Comparison of ENCODE assay signal across 26 mouse cellular contexts in the genomic region with DNA sequence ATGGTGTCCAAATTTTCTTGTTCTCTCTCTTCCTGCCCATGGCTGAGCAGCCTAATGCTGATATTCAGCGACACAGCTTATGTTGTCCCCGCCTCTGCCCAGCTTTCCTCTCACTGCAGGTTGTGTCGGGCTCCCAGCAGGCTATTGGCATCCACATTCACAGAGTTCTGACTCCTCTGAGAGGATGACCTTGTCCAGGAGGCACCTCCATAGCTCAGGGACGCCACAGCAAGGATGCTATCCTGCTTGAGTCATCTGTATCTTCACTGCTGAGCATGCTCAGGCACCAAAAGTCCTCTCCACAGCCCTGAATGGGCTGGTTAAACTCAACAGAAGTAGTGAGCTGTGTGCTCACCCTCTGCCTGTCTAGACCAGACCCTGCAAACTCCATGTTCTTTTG. TPM values are rescaled to one million over a fixed set of nuclear protein-coding genes. Genes with fewer than 3 reads are reported as not detected.
DNase-seq lines count a peak whose midpoint lies in the region; ATAC-seq lines count a peak whose summit lies in the region.
"Had no signal": no experiment of that assay in that cellular context is flagged by ENCODE, and none has a peak within 500 bp of the region (broad histone marks: within the 10 kb centered on the region; RNA-seq: fewer than 3 reads in every experiment).

No protein-coding gene starts in this region.

- H3K27ac ChIP-seq in lung, embryonic 15.5 days: no peak overlapping the region
- H3K27ac ChIP-seq: embryonic facial prominence, embryonic 10.5 days; embryonic facial prominence, embryonic 12.5 days; forebrain, embryonic 13.5 days; forebrain, embryonic 15.5 days had no signal

- H3K4me3 ChIP-seq in lung, embryonic 15.5 days: no peak overlapping the region
- H3K4me3 ChIP-seq: embryonic facial prominence, embryonic 10.5 days; embryonic facial prominence, embryonic 12.5 days; forebrain, embryonic 13.5 days; forebrain, embryonic 15.5 days had no signal

- 0 out of 2 replicates have a peak, but pooled peaks have one; percentile 19 for ATAC-seq in lung, embryonic 15.5 days (ENCODE audit: borderline replicate concordance, extremely low read depth, low FRiP score, low TSS enrichment)
- ATAC-seq: activated CD4-positive, CD25-positive, alpha-beta regulatory T cell, adult 4 months; CD4-positive, CD25-positive, alpha-beta regulatory T cell, adult 4 months; forebrain, embryonic 13.5 days; forebrain, embryonic 15.5 days; forebrain, postnatal 0 days; Patski had no signal

- WGBS in lung, embryonic 15.5 days: 56% methylated on average over 4 of the region's 4 CpGs

- no peaks in the 10 kb centered on the region for H3K36me3 ChIP-seq in lung, embryonic 15.5 days
- H3K36me3 ChIP-seq: embryonic facial prominence, embryonic 10.5 days; embryonic facial prominence, embryonic 12.5 days; forebrain, embryonic 15.5 days; G1E had no signal

- no peak overlapping the region for H3K9ac ChIP-seq in lung, embryonic 15.5 days
- H3K9ac ChIP-seq: embryonic facial prominence, embryonic 12.5 days; forebrain, embryonic 13.5 days; forebrain, embryonic 15.5 days; forebrain, postnatal 0 days had no signal

- peaks cover 24% of the 10 kb centered on the region for H3K4me1 ChIP-seq in lung, embryonic 15.5 days
- H3K4me1 ChIP-seq: forebrain, embryonic 13.5 days; forebrain, embryonic 15.5 days had no signal

- H3K9me3 ChIP-seq in lung, embryonic 15.5 days: no peaks in the 10 kb centered on the region
- H3K9me3 ChIP-seq: embryonic facial prominence, embryonic 10.5 days; embryonic facial prominence, embryonic 12.5 days; forebrain, embryonic 13.5 days; forebrain, embryonic 15.5 days had no signal

- H3K27me3 ChIP-seq in lung, embryonic 15.5 days: no peaks in the 10 kb centered on the region
- H3K27me3 ChIP-seq: embryonic facial prominence, embryonic 12.5 days; forebrain, embryonic 13.5 days; forebrain, embryonic 15.5 days; Patski had no signal

- H3K4me2 ChIP-seq in lung, embryonic 15.5 days: no peak overlapping the region
- H3K4me2 ChIP-seq: embryonic facial prominence, embryonic 12.5 days; forebrain, embryonic 13.5 days; forebrain, embryonic 15.5 days had no signal

- peak; percentile 30 to 68 for DNase-seq in adrenal gland, adult (ENCODE audit: inconsistent age in 2 of 2, low spot score in 1 of 2)
- no peak for DNase-seq in adrenal gland, adult 8-10 months
- DNase-seq in adrenal gland, postnatal 10 days: peak; percentile 20
- DNase-seq in adrenal gland, postnatal 25 days: no peak
- DNase-seq in cerebellum, postnatal 10 days: peak; percentile 21 to 42
- no peak for DNase-seq in cerebellum, postnatal 4 days (ENCODE audit: low spot score in 2 of 2)
- no peak for DNase-seq in lung, postnatal 36 days
- DNase-seq: B cell, adult 2 months; cerebellum, adult 11-12 months; cerebellum, adult 2 months; cerebellum, adult 9-10 months; cerebellum, postnatal 36 days; forebrain, postnatal 0 days had no signal

RNA-seq across cellular contexts. Expression of a gene that starts 18.8 kb away (rescaled TPM):
- under 1 TPM; 0.13 to 0.28 (median 0.19) TPM for total RNA-seq in adrenal gland, adult 8-10 months (2022)
- not detected for total RNA-seq in adrenal gland, postnatal 10 days (2021)
- total RNA-seq in adrenal gland, postnatal 25 days (2021): 0.18 and 0.43 TPM in 2 replicates
- polyA plus RNA-seq in lung, embryonic 15.5 days (2015; fragmentation: Nextera tagmentation; extraction: Ambion mirVana): 0.11 and 0.13 TPM in 2 replicates
- total RNA-seq: CH12.LX; forebrain, postnatal 0 days; gastrocnemius, adult 18-20 months had no signal
- polyA plus RNA-seq: activated CD4-positive, CD25-positive, alpha-beta regulatory T cell, adult 4 months; CD4-positive, CD25-positive, alpha-beta regulatory T cell, adult 4 months; cerebellum, adult 2 months; cortical plate, adult 2 months; embryonic facial prominence, embryonic 10.5 days; embryonic facial prominence, embryonic 12.5 days; embryonic facial prominence, embryonic 14.5 days; forebrain, embryonic 13.5 days; forebrain, embryonic 15.5 days; forebrain, postnatal 0 days; G1E; Patski had no signal

RNA-seq across cellular contexts. Expression of a gene that starts 29.2 kb away (rescaled TPM):
- total RNA-seq in adrenal gland, adult 8-10 months (2022): 1 to 10 TPM; 2.0 to 5.7 (median 3.3) TPM
- total RNA-seq in adrenal gland, postnatal 10 days (2021): 1 to 10 TPM; 1.7 to 2.2 TPM
- total RNA-seq in adrenal gland, postnatal 25 days (2021): 2.7 and 4.4 TPM in 2 replicates
- 0.77 and 0.98 TPM in 2 replicates for polyA plus RNA-seq in lung, embryonic 15.5 days (2015; fragmentation: Nextera tagmentation; extraction: Ambion mirVana)
- total RNA-seq: forebrain, postnatal 0 days; G1E; gastrocnemius, adult 18-20 months had no signal
- polyA plus RNA-seq: G1E, Patski had no signal

RNA-seq across cellular contexts. Expression of a gene that starts 41.6 kb away (rescaled TPM):
- total RNA-seq in adrenal gland, adult 8-10 months (2022): 10 to 100 TPM; 15.7 to 22.0 (median 18.1) TPM
- 10 to 100 TPM; 23.5 to 24.7 TPM for total RNA-seq in adrenal gland, postnatal 10 days (2021)
- total RNA-seq in adrenal gland, postnatal 25 days (2021): 12.2 and 16.3 TPM in 2 replicates
- polyA plus RNA-seq in lung, embryonic 15.5 days (2015; fragmentation: Nextera tagmentation; extraction: Ambion mirVana): 60.1 and 62.8 TPM in 2 replicates
- total RNA-seq: CH12.LX had no signal
- polyA plus RNA-seq: CD4-positive, CD25-positive, alpha-beta regulatory T cell, adult 4 months; G1E; Patski had no signal

Comparison
In these comparisons a context has a peak if more than half of its experiments do, and no peak if none do; other contexts are left out.
1. DNase-seq: peak in adrenal gland, adult (2 of 2), adrenal gland, postnatal 10 days (single experiment) and cerebellum, postnatal 10 days (2 of 2); none in adrenal gland, adult 8-10 months (single experiment), adrenal gland, postnatal 25 days (single experiment), cerebellum, postnatal 4 days (0 of 2) and lung, postnatal 36 days (single experiment).